Mouse (Mus musculus) hindlimb bud, embryonic 11.5 days (tissue): ENCODE measurements around the gene Nbea.

Source experiments
- DNase-seq: peaks from one replicate; pipeline ENCODE4 v3.0.0-alpha.2; 2012; ENCODE audit warnings: low read depth, low spot score; ENCODE audit errors: extremely low spot score

Nbea gene

DNA sequence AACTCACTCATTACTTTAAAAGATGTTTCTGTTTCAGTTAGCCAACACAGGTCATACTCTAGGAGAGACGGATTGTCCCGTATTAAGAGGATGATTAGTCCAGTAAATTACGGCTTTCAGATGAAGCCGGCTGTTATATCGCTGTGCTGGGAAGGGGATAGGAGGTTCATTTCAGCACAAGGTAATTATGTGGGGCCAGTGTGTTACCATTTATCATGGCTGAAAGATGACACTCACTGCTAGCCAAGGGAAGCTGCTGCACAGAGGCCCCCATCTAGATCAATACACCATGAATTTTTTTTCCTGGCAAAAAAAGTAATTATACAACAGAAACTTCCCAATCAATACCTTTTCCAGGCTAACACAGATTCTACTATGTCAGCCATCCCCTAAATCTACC is 353.3 kb downstream of the Nbea start:
- DNase-seq, result no peak

DNA sequence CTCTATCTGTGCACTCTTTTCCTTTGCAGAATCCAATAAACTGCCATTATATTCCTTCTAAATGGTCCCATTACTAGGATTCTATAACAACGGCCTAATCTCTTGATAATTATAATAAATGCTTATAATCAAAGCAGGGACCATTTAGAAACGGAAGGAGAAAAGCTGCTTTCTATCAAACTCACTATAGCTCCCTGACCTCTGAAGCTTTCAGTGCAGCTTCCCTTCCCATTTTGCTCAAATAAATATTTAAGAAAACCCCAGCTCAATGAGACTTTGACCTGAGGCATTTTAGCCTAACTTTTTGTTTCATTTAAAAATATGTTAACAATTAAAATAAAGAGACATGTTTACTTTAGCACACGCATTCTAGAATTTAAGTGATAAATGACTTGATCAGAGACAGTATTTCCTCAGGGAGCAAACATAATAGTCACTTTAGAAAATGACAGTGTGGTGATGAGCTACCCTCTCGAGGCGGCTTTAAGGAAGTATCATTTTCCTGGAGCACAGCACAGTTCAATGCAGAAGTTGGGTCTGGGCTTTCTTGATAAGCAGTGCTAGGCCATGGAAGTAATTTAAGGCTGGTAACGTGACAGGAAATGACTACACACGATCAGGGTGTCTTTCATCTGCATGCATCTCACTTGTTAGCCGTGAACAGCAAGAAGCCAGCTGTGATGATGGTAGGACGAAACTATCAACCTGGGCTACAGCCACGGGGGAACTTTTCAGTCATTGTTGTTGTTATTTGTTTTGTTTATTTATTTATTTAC is 354.8 kb downstream of the Nbea start:
- DNase-seq, result no peak

- no peak for DNase-seq
Observed at GRCm38 (mm10) chr3:55824864-55825263, 358.6 kb downstream of the Nbea start.

GRCm38 (mm10) chr3:55819598-55819997 is 363.9 kb downstream of the Nbea start:
- no peak for DNase-seq

- no peak for DNase-seq
Observed at GRCm38 (mm10) chr3:55818082-55818481, 365.4 kb downstream of the Nbea start.

- no peak for DNase-seq
Observed at GRCm38 (mm10) chr3:55816638-55817375, 366.7 kb downstream of the Nbea start.

DNA sequence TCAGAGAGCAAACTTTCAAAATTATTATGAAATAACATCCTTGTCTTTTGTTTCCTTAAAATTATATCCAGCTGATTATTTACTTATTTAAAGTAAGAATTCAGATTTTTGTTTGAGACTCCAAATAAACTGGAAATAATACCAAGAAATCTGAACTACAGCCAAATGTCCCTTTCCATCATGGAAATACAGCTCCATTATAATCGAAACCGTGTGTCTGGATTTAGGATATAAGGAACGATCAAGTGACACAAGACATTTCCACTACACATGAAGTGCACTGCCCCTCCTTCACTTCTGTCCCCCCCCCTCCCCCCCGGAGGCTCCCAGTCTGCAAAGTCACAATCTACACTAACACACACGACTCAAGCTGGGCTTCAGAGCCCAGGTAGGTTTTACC is 367.4 kb downstream of the Nbea start:
- no peak for DNase-seq

- DNase-seq, result no peak
Observed at GRCm38 (mm10) chr3:55814993-55815625, 368.4 kb downstream of the Nbea start.

DNA sequence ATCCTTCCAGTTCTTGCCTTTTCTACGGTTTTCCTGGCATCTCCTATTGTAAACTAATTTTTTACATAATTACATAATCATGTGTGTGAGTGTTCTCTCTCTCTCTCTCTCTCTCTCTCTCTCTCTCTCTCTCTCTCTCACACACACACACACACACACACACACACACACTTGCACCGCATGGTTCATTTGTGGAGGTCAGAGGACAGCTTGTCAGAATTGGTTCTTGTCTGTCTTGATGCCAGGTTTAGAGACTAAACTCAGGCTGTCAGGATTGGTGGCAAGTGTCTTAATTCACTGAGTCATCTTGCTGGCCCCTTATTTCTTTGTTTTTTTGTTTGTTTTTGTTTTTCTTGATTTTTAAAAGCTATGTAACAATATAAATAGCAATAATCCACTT is 388.7 kb downstream of the Nbea start:
- DNase-seq, result no peak

- DNase-seq, result no peak
Observed at GRCm38 (mm10) chr3:55793842-55794575, 389.5 kb downstream of the Nbea start.

DNA sequence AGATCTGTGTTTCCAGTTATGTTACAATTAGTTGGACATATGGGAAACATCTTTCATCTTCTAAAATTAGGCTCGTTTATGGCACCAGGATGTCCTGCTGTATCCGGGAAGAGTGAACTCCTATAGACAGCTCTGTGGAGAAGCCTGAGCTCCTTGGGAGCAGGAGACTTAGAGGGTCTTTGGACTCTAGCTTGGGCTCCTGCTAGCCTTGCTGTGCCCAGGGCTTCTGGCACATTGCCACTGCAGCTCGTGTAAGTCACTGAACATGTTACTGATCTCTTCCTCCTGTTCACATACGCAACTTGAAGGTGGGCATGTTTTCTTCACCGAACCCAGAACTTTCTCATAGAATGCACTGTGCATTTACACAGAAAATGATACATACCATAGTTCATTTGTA is 391.2 kb downstream of the Nbea start:
- DNase-seq, result no peak

DNA sequence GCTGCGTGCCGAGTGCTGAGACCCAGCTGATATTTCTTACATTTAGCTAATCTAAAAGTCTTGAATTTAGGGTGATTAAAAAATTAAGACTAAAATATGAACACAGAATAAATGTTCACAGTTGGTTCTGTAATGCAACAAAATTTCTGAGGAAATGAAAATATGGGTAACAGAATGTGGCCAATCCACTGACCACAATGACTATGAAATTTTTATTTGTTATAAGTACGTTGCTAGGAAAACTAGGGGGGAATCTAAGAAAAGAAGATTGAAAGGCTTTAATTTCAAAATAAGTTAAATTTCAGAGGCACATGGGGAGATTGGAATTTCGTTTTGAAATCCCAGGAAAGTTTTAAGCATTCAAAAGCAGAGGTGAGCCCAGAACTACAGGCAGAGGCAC is 392.9 kb downstream of the Nbea start:
- DNase-seq, result no peak

GRCm38 (mm10) chr3:55789856-55790255 is 393.6 kb downstream of the Nbea start:
- no peak for DNase-seq

DNA sequence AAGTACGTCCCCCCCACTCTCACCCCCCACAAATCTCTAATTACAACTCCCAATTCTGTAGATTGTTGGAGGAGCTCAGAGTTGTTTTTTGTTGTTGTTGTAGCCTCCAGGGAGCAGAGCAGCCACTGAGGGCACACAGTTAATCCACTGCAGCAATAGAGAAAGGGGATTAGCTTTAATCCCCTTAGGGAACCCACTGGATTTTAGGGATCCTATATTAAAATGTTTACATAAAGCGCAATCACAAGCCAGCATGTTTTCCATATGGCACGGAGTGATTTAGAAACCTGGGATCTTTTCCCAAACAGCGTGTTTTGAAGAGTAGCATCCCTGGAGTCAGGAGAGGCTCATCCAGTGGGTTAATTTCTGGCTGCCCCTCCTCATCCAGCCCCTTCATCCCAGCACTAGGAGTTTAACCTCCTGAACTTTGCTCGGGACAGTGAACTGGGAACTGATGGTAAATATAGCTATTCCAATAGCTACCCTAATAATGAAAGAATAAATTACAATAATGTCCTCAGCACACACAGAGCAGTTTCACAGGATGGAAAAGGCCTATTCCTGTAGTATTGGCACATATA is 394.8 kb downstream of the Nbea start:
- no peak for DNase-seq

DNA sequence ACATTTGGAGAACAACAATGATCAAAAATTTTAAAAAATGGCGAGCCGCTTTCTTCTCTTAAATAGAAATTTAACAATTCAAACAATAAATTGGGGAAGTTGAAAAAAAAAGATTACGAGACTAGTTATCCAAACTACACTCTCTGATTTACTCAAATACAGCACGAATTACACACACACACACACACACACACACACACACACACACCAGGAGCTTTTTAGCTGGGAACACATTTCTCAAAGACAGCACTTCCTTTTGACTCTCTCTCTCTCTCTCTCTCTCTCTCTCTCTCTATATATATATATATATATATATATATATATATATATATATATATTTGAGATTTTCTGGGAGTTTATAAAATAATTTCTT is 395.3 kb downstream of the Nbea start:
- no peak for DNase-seq

DNA sequence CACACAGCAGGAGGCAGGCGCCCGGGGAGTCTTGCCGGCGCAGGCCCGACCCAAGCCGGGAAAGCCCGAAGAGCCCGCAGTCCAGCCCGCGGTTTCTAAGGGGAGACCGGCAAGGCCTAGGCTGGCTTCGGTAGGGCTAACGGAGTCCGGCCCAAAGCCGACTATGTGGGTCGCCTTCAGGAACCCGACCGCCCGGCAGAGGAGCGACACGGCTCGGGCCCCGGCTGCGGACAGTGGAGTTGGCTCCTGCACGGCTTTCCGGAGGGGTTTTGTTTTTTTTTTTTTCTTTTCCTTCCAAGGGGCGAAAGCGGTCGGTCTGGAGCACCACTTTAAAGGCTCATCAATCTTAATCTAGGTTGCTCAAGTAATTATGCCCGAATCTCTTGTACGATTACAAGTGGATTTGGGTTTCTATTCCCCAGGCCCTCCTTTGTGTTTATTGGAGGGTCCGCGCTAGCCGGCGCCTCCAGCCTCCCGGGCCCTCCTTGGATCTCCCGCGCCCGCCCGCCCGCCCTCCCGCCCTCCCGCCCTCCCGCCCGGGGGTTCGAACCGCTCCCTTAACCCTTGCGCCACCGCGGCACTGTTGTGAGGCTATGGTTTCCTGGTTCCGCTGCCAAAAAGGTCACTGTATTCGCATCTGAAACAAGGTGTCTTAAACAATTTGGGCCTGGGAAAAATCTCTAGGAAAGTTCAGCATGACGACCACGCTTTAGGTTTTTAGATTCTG is 395.9 kb downstream of the Nbea start:
- no peak for DNase-seq

- no peak for DNase-seq
Observed at GRCm38 (mm10) chr3:55786835-55787486, 396.5 kb downstream of the Nbea start.

- DNase-seq, result no peak
Observed at GRCm38 (mm10) chr3:55785981-55786725, 397.3 kb downstream of the Nbea start.
